8 mouse cellular contexts compared by ENCODE assay signal in the genomic region with DNA sequence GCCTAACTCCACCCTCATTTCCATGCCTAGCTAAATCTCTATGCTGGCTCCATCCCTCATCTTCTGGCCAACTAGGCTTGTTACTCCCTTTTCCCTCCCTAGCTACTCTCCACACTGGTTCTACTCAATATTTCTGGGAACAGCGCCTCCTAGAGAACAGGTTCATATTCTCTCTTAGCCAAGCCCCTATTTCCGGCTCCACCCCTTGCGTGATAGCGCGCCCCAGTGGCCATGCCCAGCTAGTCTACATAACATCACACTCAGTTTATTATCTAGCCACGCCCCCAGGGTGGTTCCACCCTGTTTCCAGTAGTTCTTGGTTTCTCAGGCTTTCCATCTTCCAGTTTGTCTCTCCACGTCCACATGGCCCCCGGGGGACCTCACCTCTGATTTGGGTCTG. TPM values are rescaled to one million over a fixed set of nuclear protein-coding genes. Genes with fewer than 3 reads are reported as not detected.
DNase-seq lines count a peak whose midpoint lies in the region; ATAC-seq lines count a peak whose summit lies in the region.

No protein-coding gene starts in this region.

- H3K9ac ChIP-seq in intestine, embryonic 16.5 days (ENCODE audit: low read depth, low read length): no peak overlapping the region
- no peak overlapping the region for H3K9ac ChIP-seq in midbrain, embryonic 11.5 days (ENCODE audit: low read length)

- no peaks in the 10 kb centered on the region for H3K9me3 ChIP-seq in intestine, embryonic 16.5 days (ENCODE audit: control insufficient read depth, low read length)
- no peaks in the 10 kb centered on the region for H3K9me3 ChIP-seq in midbrain, embryonic 11.5 days (ENCODE audit: control insufficient read depth, low read length)

- no peaks in the 10 kb centered on the region for H3K27me3 ChIP-seq in intestine, embryonic 16.5 days (replicated peaks; ENCODE audit: control insufficient read depth, insufficient read depth, low read length)
- peaks cover 4% of the 10 kb centered on the region for H3K27me3 ChIP-seq in midbrain, embryonic 11.5 days (ENCODE audit: control insufficient read depth, insufficient read depth, low read length)

- peaks cover 39% of the 10 kb centered on the region for H3K4me1 ChIP-seq in intestine, embryonic 16.5 days (ENCODE audit: control insufficient read depth, insufficient read depth, low read length)
- H3K4me1 ChIP-seq in midbrain, embryonic 11.5 days (ENCODE audit: control insufficient read depth, insufficient read depth, low read length): peaks cover 19% of the 10 kb centered on the region

- peak overlapping the region; percentile 95 for H3K4me2 ChIP-seq in intestine, embryonic 16.5 days (ENCODE audit: low read depth, low read length)
- peak overlapping the region; percentile 85; the same call in 1 of the 2 replicates for H3K4me2 ChIP-seq in midbrain, embryonic 11.5 days

- H3K4me3 ChIP-seq in intestine, embryonic 16.5 days (ENCODE audit: low read length): peak overlapping the region; percentile 64
- H3K4me3 ChIP-seq in midbrain, embryonic 11.5 days (ENCODE audit: low read depth, low read length): no peak overlapping the region

- peak; percentile 74 for DNase-seq in 3134 (ENCODE audit: extremely low read depth, insufficient read length, low spot score)
- peak; percentile 66 for DNase-seq in adrenal gland, adult 2 months
- peak; percentile 65 for DNase-seq in embryo, embryonic 11.5 days (ENCODE audit: low read depth, low spot score)
- DNase-seq in gastrocnemius, postnatal 36 days: peak; percentile 62 to 72
- peak; percentile 76 to 78 for DNase-seq in left cerebral cortex, postnatal 36 days (ENCODE audit: low spot score in 2 of 2)
- DNase-seq in midbrain, embryonic 11.5 days (ENCODE audit: low spot score, missing footprints): peak; percentile 97
- peak; percentile 78 for DNase-seq in skeletal muscle tissue, adult 2 months (ENCODE audit: low read depth, low spot score)

- ATAC-seq in intestine, embryonic 16.5 days: peak; percentile 38
- no peak for ATAC-seq in midbrain, embryonic 11.5 days (ENCODE audit: low FRiP score)

- no peaks in the 10 kb centered on the region for H3K36me3 ChIP-seq in intestine, embryonic 16.5 days (ENCODE audit: control insufficient read depth, insufficient read depth, low read length)
- H3K36me3 ChIP-seq in midbrain, embryonic 11.5 days (ENCODE audit: control insufficient read depth, insufficient read depth, low read length): no peaks in the 10 kb centered on the region

- 4% methylated on average over 8 of the region's 8 CpGs for WGBS in intestine, embryonic 16.5 days
- 3% methylated on average over 8 of the region's 8 CpGs for WGBS in midbrain, embryonic 11.5 days

- no peak overlapping the region; the same call in none of the 2 replicates for H3K27ac ChIP-seq in intestine, embryonic 16.5 days (ENCODE audit: low read length)
- H3K27ac ChIP-seq in midbrain, embryonic 11.5 days (ENCODE audit: low read depth, low read length): no peak overlapping the region

- intact Hi-C loops in gastrocnemius, postnatal 36 days (cut with DNase I): no loop called here
- intact Hi-C loops in left cerebral cortex, postnatal 36 days (cut with DNase I): loop anchor here (5.0 kb wide), 1 partner anchor 34 kb away; no protein-coding TSS in a partner anchor

RNA-seq across cellular contexts. Expression of gene Hrc, which starts 6.2 kb away (rescaled TPM):
- total RNA-seq in adrenal gland, adult 2 months (2021): under 1 TPM in 1 of 2 experiments, not detected in 1; 0.23 TPM
- polyA plus RNA-seq in adrenal gland, adult 2 months (2012; rRNA removed): 0.18 TPM in 1 of 2 replicates, not detected in the other
- 100 to 1,000 TPM; 818 to 890 TPM for total RNA-seq in gastrocnemius, postnatal 36 days (2021)
- polyA plus RNA-seq in intestine, embryonic 16.5 days (2015; fragmentation: Nextera tagmentation; extraction: Ambion mirVana): 0.86 and 1.4 TPM in 2 replicates
- under 1 TPM; 0.27 to 0.52 TPM for total RNA-seq in left cerebral cortex, postnatal 36 days (2021)
- polyA plus RNA-seq in midbrain, embryonic 11.5 days (2014; fragmentation: Nextera tagmentation; extraction: Ambion mirVana): 0.11 and 0.19 TPM in 2 replicates

RNA-seq across cellular contexts. Expression of gene Trpm4, which starts 7.7 kb away (rescaled TPM):
- 1 to 10 TPM; 5.2 to 9.4 TPM for total RNA-seq in adrenal gland, adult 2 months (2021)
- 8.8 and 11.2 TPM in 2 replicates for polyA plus RNA-seq in adrenal gland, adult 2 months (2012; rRNA removed)
- 10 to 100 TPM; 20.1 to 20.7 TPM for total RNA-seq in gastrocnemius, postnatal 36 days (2021)
- polyA plus RNA-seq in intestine, embryonic 16.5 days (2015; fragmentation: Nextera tagmentation; extraction: Ambion mirVana): 33.4 and 36.3 TPM in 2 replicates
- total RNA-seq in left cerebral cortex, postnatal 36 days (2021): 10 to 100 TPM; 18.0 to 20.9 TPM
- polyA plus RNA-seq in midbrain, embryonic 11.5 days (2014; fragmentation: Nextera tagmentation; extraction: Ambion mirVana): 4.4 and 6.1 TPM in 2 replicates

RNA-seq across cellular contexts. Expression of gene Ppfia3, which starts 25.5 kb away (rescaled TPM):
- total RNA-seq in adrenal gland, adult 2 months (2021): 1 to 10 TPM; 1.1 to 2.8 TPM
- polyA plus RNA-seq in adrenal gland, adult 2 months (2012; rRNA removed): 4.3 and 4.7 TPM in 2 replicates
- total RNA-seq in gastrocnemius, postnatal 36 days (2021): under 1 TPM; 0.07 to 0.08 TPM
- polyA plus RNA-seq in intestine, embryonic 16.5 days (2015; fragmentation: Nextera tagmentation; extraction: Ambion mirVana): 10.3 and 12.0 TPM in 2 replicates
- 100 to 1,000 TPM; 154 to 168 TPM for total RNA-seq in left cerebral cortex, postnatal 36 days (2021)
- 7.7 and 8.1 TPM in 2 replicates for polyA plus RNA-seq in midbrain, embryonic 11.5 days (2014; fragmentation: Nextera tagmentation; extraction: Ambion mirVana)

RNA-seq across cellular contexts. Expression of gene Lin7b, which starts 29.1 kb away (rescaled TPM):
- total RNA-seq in adrenal gland, adult 2 months (2021): 1 to 10 TPM; 2.4 to 3.8 TPM
- 5.7 and 10.3 TPM in 2 replicates for polyA plus RNA-seq in adrenal gland, adult 2 months (2012; rRNA removed)
- not detected for total RNA-seq in gastrocnemius, postnatal 36 days (2021)
- 1.2 and 2.7 TPM in 2 replicates for polyA plus RNA-seq in intestine, embryonic 16.5 days (2015; fragmentation: Nextera tagmentation; extraction: Ambion mirVana)
- 100 to 1,000 TPM; 164 to 189 TPM for total RNA-seq in left cerebral cortex, postnatal 36 days (2021)
- polyA plus RNA-seq in midbrain, embryonic 11.5 days (2014; fragmentation: Nextera tagmentation; extraction: Ambion mirVana): 0.75 and 1.2 TPM in 2 replicates

RNA-seq across cellular contexts. Expression of gene Snrnp70, which starts 54.2 kb away (rescaled TPM):
- 100 to 1,000 TPM; 219 to 278 TPM for total RNA-seq in adrenal gland, adult 2 months (2021)
- polyA plus RNA-seq in adrenal gland, adult 2 months (2012; rRNA removed): 230 and 236 TPM in 2 replicates
- 10 to 100 TPM; 70.2 to 84.1 TPM for total RNA-seq in gastrocnemius, postnatal 36 days (2021)
- 139 and 150 TPM in 2 replicates for polyA plus RNA-seq in intestine, embryonic 16.5 days (2015; fragmentation: Nextera tagmentation; extraction: Ambion mirVana)
- 100 to 1,000 TPM; 273 to 486 TPM for total RNA-seq in left cerebral cortex, postnatal 36 days (2021)
- 62.0 and 70.9 TPM in 2 replicates for polyA plus RNA-seq in midbrain, embryonic 11.5 days (2014; fragmentation: Nextera tagmentation; extraction: Ambion mirVana)

Comparison
In these comparisons a context has a peak if more than half of its experiments do, and no peak if none do; other contexts are left out.
1. RNA of gene Hrc, which starts 6.2 kb away (total RNA-seq): 818 to 890 TPM in gastrocnemius, postnatal 36 days; 0.27 to 0.52 TPM in left cerebral cortex, postnatal 36 days and 0.23 TPM in adrenal gland, adult 2 months; every median in the first group is over 100 times any median in the second.
2. RNA of gene Ppfia3, which starts 25.5 kb away (total RNA-seq): 154 to 168 TPM in left cerebral cortex, postnatal 36 days; 1.1 to 2.8 TPM in adrenal gland, adult 2 months and 0.07 to 0.08 TPM in gastrocnemius, postnatal 36 days; every median in the first group is over 10 times any median in the second.
3. Peak in every context shown above with its lines, with median percentiles within 50 percentile points of each other: DNase-seq.